Mouse (Mus musculus) kidney, postnatal 25 days (tissue): ENCODE data around the gene Dlgap1.

Experiments used
- DNase-seq, 2 experiments: peaks; one replicate each; pipeline ENCODE4 v3.0.0; 2021; ENCODE audit warnings: mixed read lengths in 2 of 2

The Dlgap1 gene

DNA sequence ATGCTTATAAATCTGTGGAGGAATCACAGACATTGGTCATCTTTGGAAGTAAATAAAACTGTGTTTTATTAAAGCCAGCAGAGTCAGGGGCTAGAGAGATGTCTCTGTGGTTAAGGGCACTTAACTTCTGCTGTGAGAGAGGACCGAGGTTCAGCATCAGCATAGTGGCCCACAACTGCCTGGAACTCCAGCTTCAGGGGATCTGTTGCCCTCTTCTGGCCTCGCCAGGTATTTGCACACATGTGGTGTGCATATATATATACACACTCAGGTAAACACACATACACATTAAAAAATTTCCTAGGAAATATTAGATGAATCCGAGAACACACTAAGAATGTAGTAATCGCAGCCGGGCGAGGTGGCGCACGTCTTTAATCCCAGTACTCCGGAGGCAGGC is 796.5 kb downstream of the Dlgap1 start:
- no peak for DNase-seq

DNA sequence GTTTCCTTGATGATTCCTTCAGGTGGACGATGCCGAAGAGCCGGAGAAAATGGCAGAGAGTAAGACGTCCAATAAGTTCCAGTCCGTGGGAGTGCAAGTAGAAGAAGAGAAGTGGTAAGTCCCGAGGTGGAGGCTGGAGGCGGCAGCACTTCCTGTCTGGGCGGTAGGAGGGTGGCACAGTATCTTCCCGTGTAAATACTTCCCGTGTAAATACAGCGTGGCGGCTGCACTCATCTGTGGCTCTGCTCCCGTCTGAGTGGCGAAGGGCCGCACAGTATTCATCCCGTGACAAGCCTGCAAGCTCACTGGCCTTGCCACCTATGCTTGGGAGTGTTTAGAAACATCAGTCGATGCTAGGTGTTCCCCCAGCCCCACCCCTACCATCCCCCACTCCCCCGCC is 797.1 kb downstream of the Dlgap1 start:
- DNase-seq, result no peak

DNA sequence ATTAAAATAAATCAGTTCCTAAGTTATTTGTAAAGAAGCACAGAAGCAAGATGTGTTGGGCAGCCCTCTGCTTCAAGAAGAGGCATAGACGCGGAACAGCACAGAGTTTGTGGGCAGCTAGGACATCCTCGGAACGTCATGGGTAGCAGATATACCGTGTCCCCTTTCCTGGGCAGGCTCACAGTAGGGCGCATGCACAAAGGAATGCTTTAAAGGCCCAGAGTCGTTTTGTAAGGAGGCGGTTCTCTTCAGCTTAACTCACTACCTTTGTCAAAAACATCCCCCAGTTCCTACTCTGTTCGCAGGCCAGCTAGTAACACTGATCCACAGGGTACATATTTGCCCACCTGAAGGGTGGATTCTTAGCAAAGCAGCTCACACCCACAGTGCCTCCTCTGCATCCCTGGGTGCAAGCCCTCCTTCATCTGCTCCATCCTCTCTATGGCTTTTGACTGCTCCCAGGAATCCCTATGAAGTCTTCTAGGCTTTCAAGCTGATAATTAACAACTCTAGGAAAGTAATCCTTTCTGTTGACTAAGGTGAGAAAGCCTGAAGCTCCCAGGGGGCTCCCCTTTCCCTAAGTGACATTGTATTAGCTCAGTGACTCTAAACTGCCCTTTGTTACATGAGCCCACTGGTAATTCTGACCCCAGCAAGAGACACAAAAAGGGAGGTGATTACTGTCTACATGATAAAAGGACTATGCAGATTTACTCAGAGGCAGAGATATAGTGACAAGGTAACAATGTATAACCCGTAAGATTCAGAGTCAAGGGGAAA is 803.4 kb downstream of the Dlgap1 start:
- DNase-seq, result no peak

GRCm38 (mm10) chr17:70779770-70780169 is 810.9 kb downstream of the Dlgap1 start:
- no peak for DNase-seq

DNA sequence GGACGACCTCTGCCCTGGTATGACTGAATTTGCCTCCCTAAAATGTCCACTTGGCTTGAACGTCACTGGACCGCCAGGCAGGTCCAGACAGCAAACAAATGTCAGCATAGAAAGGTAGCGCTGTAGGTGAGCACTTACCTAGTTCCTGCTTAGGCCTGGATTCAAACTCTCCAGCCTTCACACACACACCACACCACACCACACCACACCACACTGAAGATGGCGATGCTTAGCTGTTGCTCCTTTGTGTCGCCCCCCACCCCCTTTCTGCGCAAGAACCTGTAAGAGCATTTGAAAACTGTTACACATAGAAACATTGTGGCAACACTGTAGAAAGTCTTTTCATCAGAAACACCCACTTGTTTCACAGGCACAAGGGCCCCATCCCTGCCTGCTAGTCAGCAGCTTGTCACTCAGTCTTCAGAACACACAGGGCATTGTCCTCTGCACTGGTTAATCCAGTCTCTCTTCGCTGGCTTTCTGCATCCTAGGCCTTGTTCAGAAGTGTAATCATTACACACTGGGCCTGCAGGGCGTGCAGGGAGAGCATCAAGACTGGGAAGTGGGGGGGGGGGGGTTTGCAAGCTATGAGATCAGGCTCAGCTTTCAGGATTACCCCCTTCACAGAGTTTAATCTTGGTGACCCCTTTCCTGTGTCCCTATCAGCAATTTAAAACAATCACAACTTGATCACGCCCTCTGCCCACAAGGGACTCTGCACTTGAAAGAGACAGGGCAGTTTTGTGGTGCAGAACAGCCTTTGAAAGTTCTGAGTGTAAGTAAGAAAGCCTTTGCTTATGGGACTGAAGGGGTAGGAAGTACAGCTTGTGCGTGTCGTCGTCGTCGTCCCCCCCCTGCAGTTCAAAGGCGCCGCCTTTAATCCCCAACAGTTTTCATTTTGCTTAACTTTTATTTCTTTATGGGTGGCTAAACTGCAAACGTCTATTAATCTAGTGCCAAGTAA is 812.1 kb downstream of the Dlgap1 start:
- DNase-seq, result peak; percentile 12 to 42

- peak in 1 of 2 experiments; percentile 50 for DNase-seq
These were observed 814.4 kb downstream of the Dlgap1 start for GRCm38 (mm10) chr17:70783273-70783672.

DNA sequence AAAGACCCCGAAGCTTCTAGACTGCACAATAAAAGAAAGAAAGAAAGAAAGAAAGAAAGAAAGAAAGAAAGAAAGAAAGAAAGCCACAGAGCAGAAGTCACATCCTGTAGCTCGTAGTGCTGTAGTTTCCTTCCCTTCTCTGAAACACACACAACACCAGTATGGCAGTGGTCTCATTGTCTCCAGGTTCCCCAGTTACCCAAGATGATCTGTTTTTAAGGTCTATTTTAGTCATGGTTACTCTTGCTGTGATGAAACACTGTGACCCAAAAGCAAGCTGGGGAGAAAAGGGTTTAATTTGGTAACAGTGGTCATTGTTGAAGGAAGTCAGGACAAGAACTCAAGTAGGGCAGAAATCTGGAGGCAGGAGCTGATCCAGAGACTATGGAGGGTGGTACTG is 818.5 kb downstream of the Dlgap1 start:
- DNase-seq, result no peak

DNA sequence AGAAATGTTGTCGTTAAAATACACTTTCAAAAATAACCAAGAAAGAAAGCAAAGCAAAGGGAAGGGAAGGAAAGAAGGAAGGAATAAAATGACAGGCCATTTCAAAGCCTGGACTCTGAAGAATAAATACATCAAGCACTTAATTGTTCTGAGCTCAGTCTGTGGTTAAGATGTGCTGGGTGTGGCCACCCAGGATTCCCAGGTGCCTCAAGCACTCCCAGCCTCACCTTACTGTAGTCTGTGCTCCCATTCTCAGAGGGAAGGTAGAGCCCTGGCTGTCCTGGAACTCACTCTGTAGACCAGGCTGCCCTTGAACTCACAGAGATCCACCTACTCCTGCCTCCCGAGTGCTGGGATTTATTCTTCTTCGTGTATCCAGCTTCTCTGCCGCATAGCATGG is 821.9 kb downstream of the Dlgap1 start:
- no peak for DNase-seq

GRCm38 (mm10) chr17:70791596-70792275 is 822.9 kb downstream of the Dlgap1 start:
- DNase-seq, result no peak

GRCm38 (mm10) chr17:70794291-70794690 is 825.4 kb downstream of the Dlgap1 start:
- no peak for DNase-seq

GRCm38 (mm10) chr17:70794722-70795121 is 825.8 kb downstream of the Dlgap1 start:
- no peak for DNase-seq

DNA sequence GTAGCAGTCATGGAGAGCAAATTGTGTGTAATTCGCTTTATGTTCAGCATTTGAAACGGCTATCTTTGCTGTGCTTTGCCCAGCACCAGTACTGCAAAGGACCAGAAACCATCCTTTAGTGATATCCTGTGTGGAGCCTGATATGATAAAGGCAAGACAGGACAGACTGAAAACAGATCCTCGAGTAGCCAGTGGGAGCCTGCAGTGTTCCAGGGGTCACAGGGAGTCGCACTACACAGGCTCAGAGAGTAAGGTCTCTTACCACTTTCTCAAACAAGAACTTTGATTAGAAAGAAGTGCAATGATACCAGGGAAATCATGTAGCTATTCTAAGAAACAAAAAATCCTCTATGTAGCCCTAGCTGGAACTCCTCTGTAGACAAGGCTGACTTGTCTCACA is 826.3 kb downstream of the Dlgap1 start:
- no peak for DNase-seq

DNA sequence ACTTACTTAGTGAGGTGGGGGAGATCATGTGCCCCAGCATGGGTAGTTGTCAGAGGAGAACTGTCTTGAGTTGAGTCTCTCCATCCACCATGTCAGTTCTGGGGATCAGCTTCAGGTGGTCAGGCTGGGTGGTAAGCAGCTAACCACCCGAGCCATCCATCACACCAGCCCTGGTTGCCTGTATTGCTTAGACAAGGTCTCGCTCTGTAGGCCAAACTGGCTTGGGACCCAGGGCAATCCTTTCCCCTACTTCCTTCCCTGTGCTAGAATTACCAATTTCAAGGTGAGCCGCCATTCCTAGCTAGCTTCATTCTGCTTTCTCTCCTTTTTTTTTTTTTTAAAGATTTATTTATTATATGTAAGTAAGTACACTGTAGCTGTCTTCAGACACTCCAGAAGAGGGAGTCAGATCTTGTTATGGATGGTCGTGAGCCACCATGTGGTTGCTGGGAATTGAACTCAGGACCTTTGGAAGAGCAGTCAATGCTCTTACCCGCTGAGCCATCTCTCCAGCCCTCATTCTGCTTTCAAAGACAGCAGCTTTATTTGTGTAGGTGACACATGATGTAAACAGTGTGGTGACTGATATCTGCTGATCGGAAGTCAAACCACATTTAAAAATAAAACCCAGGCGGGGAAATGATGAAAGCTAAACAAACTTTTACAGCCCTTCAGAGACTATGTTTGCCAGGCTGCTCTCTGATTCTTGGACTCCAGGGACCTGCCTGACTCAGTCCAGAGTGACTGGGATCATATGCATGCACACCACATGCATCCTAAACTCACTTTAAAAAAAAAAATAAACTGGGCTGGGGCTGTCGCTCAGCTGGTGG is 828.3 kb downstream of the Dlgap1 start:
- DNase-seq, result no peak

GRCm38 (mm10) chr17:70797773-70798045 is 828.8 kb downstream of the Dlgap1 start:
- no peak for DNase-seq

GRCm38 (mm10) chr17:70799266-70799665 is 830.4 kb downstream of the Dlgap1 start:
- no peak for DNase-seq

DNA sequence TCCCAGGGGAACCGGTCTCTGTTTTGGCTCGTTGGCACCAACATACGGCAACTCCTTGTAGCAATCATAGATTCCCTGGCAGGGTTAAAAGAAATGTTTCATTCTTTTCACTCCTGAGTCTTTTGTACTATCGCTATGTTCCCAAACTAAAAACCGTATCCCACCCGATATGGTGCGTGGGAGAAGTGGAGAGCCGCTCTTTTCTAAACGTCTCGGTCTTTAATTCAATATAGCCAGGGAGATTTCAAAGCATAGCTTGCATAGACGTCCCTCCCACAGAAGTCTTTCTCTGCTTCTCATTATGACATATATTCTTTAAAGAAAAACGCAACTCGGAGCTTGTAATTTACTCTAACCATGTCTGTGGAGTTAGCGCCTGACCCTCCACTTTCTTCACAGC is 833.1 kb downstream of the Dlgap1 start:
- no peak for DNase-seq

DNA sequence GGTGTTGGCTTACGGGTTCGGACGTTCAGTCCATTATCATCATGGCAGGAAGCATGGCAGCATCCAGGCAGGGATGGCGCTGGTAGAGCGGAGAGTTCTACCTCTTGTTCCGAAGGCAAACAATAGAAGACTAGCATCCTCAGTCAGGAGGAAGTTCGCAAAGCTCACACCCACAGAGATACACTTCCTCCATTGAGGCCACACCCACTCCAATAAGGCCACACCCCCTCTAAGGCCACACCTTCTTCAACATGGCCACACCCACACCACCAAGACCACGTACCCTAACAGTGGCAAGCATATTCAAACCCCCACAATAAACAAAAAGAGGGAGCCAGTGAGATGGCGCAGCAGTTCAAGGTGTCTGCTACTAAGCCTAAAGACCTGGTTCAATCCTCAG is 837.0 kb downstream of the Dlgap1 start:
- DNase-seq, result no peak

DNA sequence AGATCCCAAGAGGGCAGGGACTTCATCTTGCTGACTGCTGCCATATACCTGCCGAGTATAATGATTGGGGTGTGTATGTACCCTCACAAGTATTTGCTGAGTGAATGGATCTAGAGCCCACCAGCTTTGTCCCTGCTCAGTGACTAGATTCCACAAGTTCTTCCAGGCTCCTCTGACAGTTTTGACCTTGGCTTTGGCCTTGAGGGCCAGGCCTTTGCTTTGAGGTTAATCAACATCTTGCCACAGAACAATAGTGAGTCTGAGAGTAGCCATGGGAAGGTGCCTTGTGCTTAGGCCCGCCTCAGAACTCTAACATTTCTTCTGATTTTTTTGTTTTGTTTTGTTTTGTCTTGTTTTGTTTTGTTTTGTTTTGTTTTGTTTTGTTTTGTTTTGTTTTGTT is 837.7 kb downstream of the Dlgap1 start:
- DNase-seq, result no peak

DNA sequence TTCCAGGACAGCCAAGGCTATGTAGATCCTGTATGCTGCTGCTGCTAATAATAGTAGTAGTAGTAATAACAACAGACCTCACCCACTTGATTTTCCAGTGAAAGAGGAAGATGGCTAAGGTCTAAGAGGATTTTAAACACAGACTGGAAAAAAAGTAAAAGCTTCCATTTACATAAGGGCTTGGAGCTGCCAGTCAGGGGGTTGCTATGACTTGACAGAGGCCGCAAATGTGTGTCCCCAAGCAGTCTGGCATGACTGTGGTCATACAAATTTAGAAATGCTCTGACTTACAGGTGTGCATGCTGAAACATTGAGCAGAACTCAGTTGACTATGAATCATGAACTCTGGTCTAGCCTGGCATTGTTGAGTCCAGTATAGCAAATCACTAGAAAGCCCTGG is 839.0 kb downstream of the Dlgap1 start:
- DNase-seq, result no peak

DNA sequence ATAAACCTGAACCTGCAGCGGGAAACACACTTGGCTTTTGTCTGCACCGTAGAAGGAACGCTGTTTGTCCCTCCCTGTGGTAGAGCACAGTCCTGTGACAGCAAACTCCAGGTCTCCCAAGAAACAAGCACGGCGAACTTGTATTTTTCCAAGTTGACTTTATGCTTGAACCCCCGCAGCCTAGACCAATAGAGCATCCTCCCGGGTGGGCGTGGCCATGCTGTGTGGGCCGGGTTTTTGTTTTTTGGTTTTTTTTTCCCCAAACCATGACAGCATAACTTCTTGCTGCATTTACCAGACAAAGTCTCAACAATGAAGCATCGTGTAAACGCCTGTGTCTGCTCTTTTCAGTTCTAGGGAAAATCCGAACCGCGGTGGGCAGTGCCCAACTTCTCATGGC is 840.0 kb downstream of the Dlgap1 start:
- peak in 1 of 2 experiments; percentile 15 for DNase-seq

- no peak for DNase-seq
These were observed 840.9 kb downstream of the Dlgap1 start for GRCm38 (mm10) chr17:70809776-70810175.

- DNase-seq, result peak; percentile 33 to 70
These were observed 841.9 kb downstream of the Dlgap1 start for GRCm38 (mm10) chr17:70810795-70811194.

DNA sequence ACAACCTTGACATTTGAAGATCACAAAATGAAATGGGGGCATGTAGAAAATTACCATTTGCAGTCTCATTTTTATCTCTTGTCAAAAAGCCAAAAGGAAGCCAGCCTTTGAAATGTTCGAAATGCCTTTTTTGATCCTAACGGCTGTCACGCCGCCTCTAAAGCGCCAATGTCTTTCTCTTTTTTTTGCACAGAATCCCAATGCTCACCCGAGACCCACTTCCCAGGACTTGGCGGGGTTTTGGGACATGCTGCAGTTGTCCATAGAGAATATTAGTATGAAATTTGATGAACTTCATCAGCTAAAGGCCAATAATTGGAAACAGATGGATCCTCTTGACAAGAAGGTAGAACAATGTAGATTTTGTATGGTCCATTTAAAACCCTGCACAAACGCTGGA is 846.1 kb downstream of the Dlgap1 start:
- no peak for DNase-seq
